Mouse (Mus musculus) spleen, adult 2 months (tissue): ENCODE measurements at regions not wholly inside any gene's neighbourhood (a gene's known extent, or its start where the extent isn't known, plus 50 kb on each side); places are given as distances from the start of the nearest gene placed in this dataset.

Experiments used
- CTCF ChIP-seq: fragments of 200-500 bp; IDR thresholded peaks from 2 replicates; pipeline ENCODE4 v1.5.1; 2011; ENCODE audit warnings: mild to moderate bottlenecking, inconsistent platforms; ENCODE audit not compliant: insufficient read depth, insufficient read length, insufficient replicate concordance; ENCODE audit errors: extremely low read depth
- POLR2A ChIP-seq: fragments of 200-500 bp; IDR thresholded peaks from 2 replicates; pipeline ENCODE4 v1.6.1; 2011; ENCODE audit warnings: low read depth, low read length, inconsistent platforms

DNA sequence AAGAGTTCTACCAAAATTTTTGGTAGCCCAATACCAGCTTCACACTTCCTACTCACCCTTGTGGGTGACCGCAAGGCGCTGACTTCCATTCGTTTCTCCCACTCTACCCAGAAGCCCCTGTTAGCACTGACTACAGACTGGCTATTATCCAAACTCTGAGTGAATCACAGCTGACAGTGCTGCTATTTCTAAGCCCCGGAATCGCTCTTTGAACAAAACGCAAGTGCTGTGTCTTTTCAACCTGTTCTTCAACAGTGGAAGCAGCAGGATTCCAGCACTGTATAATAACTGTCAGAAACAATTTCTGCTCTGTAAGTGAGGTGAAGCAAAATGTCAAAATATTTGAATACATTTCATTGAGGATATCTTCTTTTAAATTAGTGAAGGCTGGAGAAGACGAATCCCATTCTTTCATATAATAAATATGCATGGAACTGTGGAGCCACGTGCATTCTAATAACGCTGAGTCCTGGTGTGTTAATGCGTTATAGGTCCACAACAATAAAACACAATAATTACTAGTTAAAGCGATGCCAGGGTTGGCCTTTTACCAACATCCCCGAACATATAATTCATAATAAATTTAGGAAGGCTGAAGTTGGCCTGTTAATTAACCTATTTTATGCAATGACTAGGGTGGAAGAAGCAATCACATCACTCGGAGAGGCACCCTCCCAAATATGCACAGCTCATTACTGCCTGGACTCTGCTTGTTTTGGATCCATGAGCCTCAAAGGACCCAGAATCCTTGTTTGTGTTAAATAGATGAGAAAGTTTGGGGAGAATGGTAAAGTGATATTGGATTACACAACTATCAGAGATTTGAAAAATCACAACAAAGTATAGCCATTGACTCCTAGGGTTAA, 169.0 kb upstream of the Fbxl4 start:
- TF ChIP-seq POLR2A (no peak), CTCF (no peak)
